In the genomic region with DNA sequence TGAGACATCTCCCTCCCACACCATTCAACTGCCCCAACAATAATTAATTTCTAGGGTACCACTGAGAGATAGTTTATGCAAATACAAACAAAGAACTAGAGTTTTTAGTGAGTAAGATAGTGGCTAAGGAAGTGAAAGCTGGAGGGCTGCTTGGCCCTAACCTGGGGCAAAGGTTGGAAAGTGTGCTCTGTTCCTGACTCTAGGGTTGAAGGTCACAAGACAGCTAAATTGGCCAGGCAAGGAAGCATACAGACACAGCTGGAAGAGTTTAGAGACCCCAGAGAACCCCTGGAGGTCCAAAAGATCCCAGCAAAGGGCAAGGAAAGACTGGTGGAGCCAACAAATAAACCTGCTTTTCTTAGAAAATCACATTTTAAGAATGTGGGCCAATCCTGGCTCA, we compare ENCODE assay signal across 26 mouse cellular contexts. TPM values are rescaled to one million over a fixed set of nuclear protein-coding genes. Genes with fewer than 3 reads are reported as not detected.
DNase-seq lines count a peak whose midpoint lies in the region; ATAC-seq and TF ChIP-seq lines count a peak whose summit lies in the region.
"Had no signal": no experiment of that assay in that cellular context is flagged by ENCODE, and none has a peak within 500 bp of the region (broad histone marks: within the 10 kb centered on the region; RNA-seq: fewer than 3 reads in every experiment).

No protein-coding gene starts in this region.

- H3K27me3 ChIP-seq in kidney, adult 2 months (replicated peaks; ENCODE audit: control insufficient read depth, insufficient read depth, low read length), result no peaks in the 10 kb centered on the region
- no peaks in the 10 kb centered on the region for H3K27me3 ChIP-seq in limb, embryonic 12.5 days
- no peaks in the 10 kb centered on the region for H3K27me3 ChIP-seq in limb, embryonic 10.5 days (ENCODE audit: low read depth, poor library complexity, severe bottlenecking)
- H3K27me3 ChIP-seq in intestine, postnatal 0 days (replicated peaks; ENCODE audit: control insufficient read depth, insufficient read depth, low read length), result no peaks in the 10 kb centered on the region
- H3K27me3 ChIP-seq in small intestine, adult 2 months (ENCODE audit: control insufficient read depth, insufficient read depth, low read length), result no peaks in the 10 kb centered on the region
- H3K27me3 ChIP-seq: embryonic facial prominence, embryonic 12.5 days; embryonic facial prominence, embryonic 15.5 days; hindbrain, embryonic 12.5 days; hindbrain, embryonic 15.5 days had no signal

- H3K9ac ChIP-seq in limb, embryonic 12.5 days (replicated peaks), result no peak overlapping the region
- H3K9ac ChIP-seq in intestine, postnatal 0 days (ENCODE audit: low read depth, low read length), result no peak overlapping the region
- H3K9ac ChIP-seq: embryonic facial prominence, embryonic 12.5 days; embryonic facial prominence, embryonic 15.5 days; forebrain, postnatal 0 days; hindbrain, embryonic 12.5 days; hindbrain, embryonic 15.5 days had no signal

- H3K4me2 ChIP-seq in limb, embryonic 12.5 days, result no peak overlapping the region
- no peak overlapping the region for H3K4me2 ChIP-seq in intestine, postnatal 0 days (replicated peaks; ENCODE audit: low read depth)
- H3K4me2 ChIP-seq: embryonic facial prominence, embryonic 12.5 days; embryonic facial prominence, embryonic 15.5 days; hindbrain, embryonic 12.5 days; hindbrain, embryonic 15.5 days had no signal

- no peak for TF ChIP-seq POLR2A in kidney, adult 2 months (IDR thresholded peaks at IDR 0.05; ENCODE audit: low read depth, low read length)
- no peak for TF ChIP-seq POLR2A in small intestine, adult 2 months (IDR thresholded peaks at IDR 0.05; ENCODE audit: low read depth, low read length)

- H3K4me1 ChIP-seq in kidney, adult 2 months (ENCODE audit: control insufficient read depth, insufficient read depth, low read length), result no peaks in the 10 kb centered on the region
- peaks cover 12% of the 10 kb centered on the region for H3K4me1 ChIP-seq in limb, embryonic 12.5 days (replicated peaks)
- peaks cover 8% of the 10 kb centered on the region for H3K4me1 ChIP-seq in limb, embryonic 10.5 days
- 0 out of 2 replicates have a peak, but pooled peaks cover 3% of the 10 kb centered on the region for H3K4me1 ChIP-seq in intestine, postnatal 0 days (replicated peaks; ENCODE audit: control insufficient read depth, insufficient read depth, low read length)
- H3K4me1 ChIP-seq in small intestine, adult 2 months (ENCODE audit: control insufficient read depth, insufficient read depth, insufficient read length, low read length), result peaks cover 8% of the 10 kb centered on the region; the same call in 1 of the 2 replicates
- H3K4me1 ChIP-seq: heart, embryonic 10.5 days; hindbrain, embryonic 12.5 days; hindbrain, embryonic 15.5 days had no signal

- H3K9me3 ChIP-seq in limb, embryonic 12.5 days, result no peaks in the 10 kb centered on the region
- H3K9me3 ChIP-seq in limb, embryonic 10.5 days (replicated peaks), result no peaks in the 10 kb centered on the region
- no peaks in the 10 kb centered on the region for H3K9me3 ChIP-seq in intestine, postnatal 0 days (ENCODE audit: control insufficient read depth)
- H3K9me3 ChIP-seq: embryonic facial prominence, embryonic 12.5 days; embryonic facial prominence, embryonic 15.5 days; heart, embryonic 10.5 days; hindbrain, embryonic 12.5 days; hindbrain, embryonic 15.5 days had no signal

- no peak for ATAC-seq in limb, embryonic 12.5 days (ENCODE audit: insufficient number of reproducible peaks, insufficient read depth, low FRiP score, low TSS enrichment, low read depth)
- 0 out of 2 replicates have a peak, but pooled peaks have one; percentile 47 for ATAC-seq in intestine, postnatal 0 days
- ATAC-seq: CD4-positive, CD25-positive, alpha-beta regulatory T cell, adult 4 months; forebrain, embryonic 14.5 days had no signal

- no peak overlapping the region for H3K4me3 ChIP-seq in kidney, adult 2 months (ENCODE audit: insufficient read depth, low read depth, low read length)
- no peak overlapping the region for H3K4me3 ChIP-seq in limb, embryonic 12.5 days (replicated peaks)
- H3K4me3 ChIP-seq in limb, embryonic 10.5 days, result no peak overlapping the region
- no peak overlapping the region for H3K4me3 ChIP-seq in intestine, postnatal 0 days (ENCODE audit: low read depth, low read length)
- no peak overlapping the region for H3K4me3 ChIP-seq in small intestine, adult 2 months (ENCODE audit: low read depth, low read length)
- H3K4me3 ChIP-seq: embryonic facial prominence, embryonic 12.5 days; embryonic facial prominence, embryonic 15.5 days; heart, adult 2 months; heart, embryonic 10.5 days; hindbrain, embryonic 12.5 days; hindbrain, embryonic 15.5 days had no signal

- H3K27ac ChIP-seq in kidney, adult 2 months (ENCODE audit: insufficient read depth, low read depth, low read length), result no peak overlapping the region
- peak overlapping the region; percentile 31; the same call in 1 of the 2 replicates for H3K27ac ChIP-seq in limb, embryonic 12.5 days
- H3K27ac ChIP-seq in limb, embryonic 10.5 days, result no peak overlapping the region
- no peak overlapping the region for H3K27ac ChIP-seq in intestine, postnatal 0 days (ENCODE audit: low read depth, low read length)
- H3K27ac ChIP-seq in small intestine, adult 2 months (ENCODE audit: insufficient read depth, low read depth, low read length), result peak overlapping the region; percentile 36; the same call in 1 of the 2 replicates
- H3K27ac ChIP-seq: embryonic facial prominence, embryonic 12.5 days; embryonic facial prominence, embryonic 15.5 days; heart, adult 2 months; heart, embryonic 10.5 days; hindbrain, embryonic 12.5 days; hindbrain, embryonic 15.5 days had no signal

- no peak for TF ChIP-seq CTCF in kidney, adult 2 months (conservative IDR thresholded peaks at IDR 0.05; ENCODE audit: insufficient read depth, insufficient read length, low read depth, low read length)
- TF ChIP-seq CTCF in intestine, postnatal 0 days (IDR thresholded peaks at IDR 0.05; ENCODE audit: low read depth), result no peak
- no peak for TF ChIP-seq CTCF in small intestine, adult 2 months (IDR thresholded peaks at IDR 0.05; ENCODE audit: extremely low read depth, insufficient read length, insufficient replicate concordance, low read depth, low read length)

- peak; percentile 23 for DNase-seq in kidney, adult 2 months
- DNase-seq in kidney, adult 11 months, result no peak
- DNase-seq in limb, embryonic 10.5 days (ENCODE audit: low spot score), result no peak
- no peak for DNase-seq in right cerebral cortex, adult 18-20 months
- DNase-seq in adrenal gland, adult 8-10 months, result no peak
- DNase-seq: adrenal gland, adult 2 months; adrenal gland, postnatal 25 days; cerebellum, adult 11-12 months; cerebellum, adult 8-10 months; cerebellum, postnatal 10 days; cerebellum, postnatal 36 days; gastrocnemius, postnatal 25 days; heart, adult 2 months had no signal

- no peaks in the 10 kb centered on the region for H3K36me3 ChIP-seq in kidney, adult 2 months (ENCODE audit: control insufficient read depth, insufficient read depth, low read length)
- no peaks in the 10 kb centered on the region for H3K36me3 ChIP-seq in limb, embryonic 12.5 days
- no peaks in the 10 kb centered on the region for H3K36me3 ChIP-seq in limb, embryonic 10.5 days
- H3K36me3 ChIP-seq in intestine, postnatal 0 days (ENCODE audit: control insufficient read depth, insufficient read depth), result no peaks in the 10 kb centered on the region
- H3K36me3 ChIP-seq in small intestine, adult 2 months (ENCODE audit: control insufficient read depth, insufficient read depth, low read length), result no peaks in the 10 kb centered on the region
- H3K36me3 ChIP-seq: embryonic facial prominence, embryonic 12.5 days; embryonic facial prominence, embryonic 15.5 days; heart, embryonic 10.5 days; hindbrain, embryonic 12.5 days; hindbrain, embryonic 15.5 days had no signal

RNA-seq across cellular contexts. Expression of a gene that starts 50.2 kb away (rescaled TPM):
- 39.2 and 44.2 TPM in 2 replicates for polyA plus RNA-seq in kidney, adult 2 months (2012; rRNA removed)
- 37.5 and 39.8 TPM in 2 replicates for polyA plus RNA-seq in limb, embryonic 12.5 days (2016; fragmentation: Nextera tagmentation; extraction: Ambion mirVana)
- polyA plus RNA-seq in limb, embryonic 10.5 days (2016; fragmentation: Nextera tagmentation; extraction: Ambion mirVana), result 40.3 and 42.8 TPM in 2 replicates
- polyA plus RNA-seq in intestine, postnatal 0 days (2015; fragmentation: Nextera tagmentation; extraction: Ambion mirVana), result 3.7 and 6.9 TPM in 2 replicates
- 7.4 and 21.7 TPM in 2 replicates for polyA plus RNA-seq in small intestine, adult 2 months (2012; rRNA removed)
- total RNA-seq in adrenal gland, adult 8-10 months (2022), result 100 to 1,000 TPM in 3 of 4 experiments, 10 to 100 TPM in 1; 96.2 to 135 (median 118) TPM
- total RNA-seq: hematopoietic stem cell, adult 5-6 weeks; MEL had no signal
- polyA plus RNA-seq: CD4-positive, CD25-positive, alpha-beta regulatory T cell, adult 4 months had no signal

Comparison
In these comparisons a context has a peak if more than half of its experiments do, and no peak if none do; other contexts are left out.
1. H3K27ac ChIP-seq: peak in limb, embryonic 12.5 days (single experiment) and small intestine, adult 2 months (single experiment); none in kidney, adult 2 months (single experiment), limb, embryonic 10.5 days (single experiment) and intestine, postnatal 0 days (single experiment).